Mouse (Mus musculus) embryonic facial prominence, embryonic 15.5 days (tissue): Measurements from ENCODE around the gene Arl4d. TPM values are rescaled to one million over a fixed set of nuclear protein-coding genes. Genes with fewer than 3 reads are reported as not detected.
A peak's percentile ranks its signal among the peaks of the same experiment; 100 is the strongest.

Experiments used
- ATAC-seq: fragments of 200-750 bp; cut with Nextera tagmentation; 2 replicates; pipeline ENCODE4 v1.8.0; 2017; ENCODE audit warnings: low read depth, moderate TSS enrichment; ENCODE audit not compliant: insufficient number of reproducible peaks, low FRiP score, low TSS enrichment
- H3K27ac ChIP-seq: fragments of 300-500 bp; sonication (generic); replicated peaks from 2 replicates; pipeline ENCODE4 v1.5.1; 2015; ENCODE audit warnings: mild to moderate bottlenecking, inconsistent platforms
- H3K27me3 ChIP-seq: fragments of 300-500 bp; sonication (generic); 2 replicates; pipeline ENCODE4 v1.6.1; 2015; ENCODE audit warnings: inconsistent platforms
- H3K36me3 ChIP-seq: fragments of 300-500 bp; sonication (generic); 2 replicates; pipeline ENCODE4 v1.6.1; 2015; ENCODE audit warnings: mild to moderate bottlenecking, inconsistent platforms
- H3K4me1 ChIP-seq: fragments of 300-500 bp; sonication (generic); 2 replicates; pipeline ENCODE4 v1.6.1; 2015; ENCODE audit warnings: inconsistent platforms
- H3K4me2 ChIP-seq: fragments of 300-500 bp; sonication (generic); replicated peaks from 2 replicates; pipeline ENCODE4 v1.6.1; 2015; ENCODE audit warnings: mild to moderate bottlenecking, inconsistent platforms
- H3K4me3 ChIP-seq: fragments of 300-500 bp; sonication (generic); replicated peaks from 2 replicates; pipeline ENCODE4 v1.5.1; 2015; ENCODE audit warnings: mild to moderate bottlenecking, inconsistent platforms
- H3K9ac ChIP-seq: fragments of 300-500 bp; sonication (generic); 2 replicates; pipeline ENCODE4 v1.6.1; 2015; ENCODE audit warnings: inconsistent platforms
- H3K9me3 ChIP-seq: fragments of 300-500 bp; sonication (generic); replicated peaks from 2 replicates; pipeline ENCODE4 v1.6.1; 2016; ENCODE audit warnings: inconsistent platforms
- WGBS: fragments of 180-500 bp; shearing (Covaris S2); methylation state at CpG from one replicate; pipeline ENCODE4 v1.1.7; 2015; 5-methylcytosine and 5-hydroxymethylcytosine counted together
- polyA plus RNA-seq: library from polyadenylated mRNA; unstranded; fragments of >200 nt; fragmentation: Nextera tagmentation; extraction: Ambion mirVana; gene quantifications from 2 replicates; pipeline ENCODE4 v1.2.1, GENCODE M21; 2015

Gene Arl4d
- polyA plus RNA-seq, 1 experiment from 2014 or later: 6.0 TPM

- 17% methylated on average over 12 of the region's 12 CpGs for WGBS
- no peaks in the 10 kb centered on the region for H3K36me3 ChIP-seq
- no peak overlapping the region for H3K9ac ChIP-seq
- H3K27me3 ChIP-seq: no peaks in the 10 kb centered on the region
- no peaks in the 10 kb centered on the region for H3K9me3 ChIP-seq
- peaks cover 36% of the 10 kb centered on the region for H3K4me1 ChIP-seq
- peak; percentile 34; the same call in 1 of the 2 replicates for ATAC-seq
- no peak overlapping the region for H3K4me3 ChIP-seq
- H3K4me2 ChIP-seq: no peak overlapping the region
- peak overlapping the region; percentile 48 for H3K27ac ChIP-seq
These were observed 35.1 kb downstream of the Arl4d start for GRCm38 (mm10) chr11:101700446-101700845.

GRCm38 (mm10) chr11:101704081-101704480, 38.7 kb downstream of the Arl4d start:
- WGBS: 29% methylated on average over 5 of the region's 5 CpGs
- H3K9me3 ChIP-seq: no peaks in the 10 kb centered on the region
- no peak overlapping the region for H3K9ac ChIP-seq
- peaks cover 18% of the 10 kb centered on the region; the same call in 1 of the 2 replicates for H3K4me1 ChIP-seq
- no peaks in the 10 kb centered on the region for H3K27me3 ChIP-seq
- no peak overlapping the region for H3K4me3 ChIP-seq
- H3K27ac ChIP-seq: no peak overlapping the region
- no peak for ATAC-seq
- H3K36me3 ChIP-seq: no peaks in the 10 kb centered on the region
- H3K4me2 ChIP-seq: no peak overlapping the region

- no peaks in the 10 kb centered on the region for H3K36me3 ChIP-seq
- H3K4me1 ChIP-seq: peaks cover 6% of the 10 kb centered on the region; the same call in 1 of the 2 replicates
- H3K4me3 ChIP-seq: no peak overlapping the region
- no peaks in the 10 kb centered on the region for H3K27me3 ChIP-seq
- H3K9ac ChIP-seq: no peak overlapping the region
- no peak overlapping the region for H3K4me2 ChIP-seq
- ATAC-seq: 0 out of 2 replicates have a peak, but pooled peaks have one; percentile 19
- H3K27ac ChIP-seq: no peak overlapping the region
- no peaks in the 10 kb centered on the region for H3K9me3 ChIP-seq
- 76% methylated on average over 10 of the region's 10 CpGs for WGBS
These were observed 41.6 kb downstream of the Arl4d start for GRCm38 (mm10) chr11:101706764-101707448.

- H3K27me3 ChIP-seq: no peaks in the 10 kb centered on the region
- WGBS: 50% methylated on average over 5 of the region's 5 CpGs
- H3K36me3 ChIP-seq: no peaks in the 10 kb centered on the region
- ATAC-seq: no peak
- no peak overlapping the region for H3K9ac ChIP-seq
- H3K27ac ChIP-seq: no peak overlapping the region
- no peak overlapping the region for H3K4me3 ChIP-seq
- peaks cover 6% of the 10 kb centered on the region; the same call in 1 of the 2 replicates for H3K4me1 ChIP-seq
- H3K9me3 ChIP-seq: no peaks in the 10 kb centered on the region
- H3K4me2 ChIP-seq: no peak overlapping the region
These were observed 43.1 kb downstream of the Arl4d start for GRCm38 (mm10) chr11:101708482-101708881.

GRCm38 (mm10) chr11:101712811-101713210, 47.5 kb downstream of the Arl4d start:
- H3K4me1 ChIP-seq: no peaks in the 10 kb centered on the region
- 84% methylated on average over 9 of the region's 9 CpGs for WGBS
- H3K9me3 ChIP-seq: no peaks in the 10 kb centered on the region
- H3K27ac ChIP-seq: no peak overlapping the region
- no peak overlapping the region for H3K4me3 ChIP-seq
- ATAC-seq: no peak
- no peak overlapping the region for H3K4me2 ChIP-seq
- no peaks in the 10 kb centered on the region for H3K27me3 ChIP-seq
- no peaks in the 10 kb centered on the region for H3K36me3 ChIP-seq
- no peak overlapping the region for H3K9ac ChIP-seq

GRCm38 (mm10) chr11:101714012-101714411, 48.7 kb downstream of the Arl4d start:
- Histone ChIP-seq H3K4me2 (no peak overlapping the region), H3K9ac (no peak overlapping the region), H3K4me1 (no peaks in the 10 kb centered on the region), H3K4me3 (no peak overlapping the region), H3K36me3 (no peaks in the 10 kb centered on the region), H3K27ac (no peak overlapping the region), H3K27me3 (no peaks in the 10 kb centered on the region), H3K9me3 (no peaks in the 10 kb centered on the region)
- ATAC-seq: no peak
- WGBS: 76% methylated on average over 7 of the region's 7 CpGs

Other genes starting within 250 kb of the Arl4d start
- gene Aarsd1, start 247.9 kb upstream of the Arl4d start, polyA plus RNA-seq: 63.4 and 65.6 TPM in 2 replicates
- gene Gm27029, start 240.7 kb upstream of the Arl4d start, polyA plus RNA-seq: 9.7 and 11.4 TPM in 2 replicates
- 21.6 and 23.4 TPM in 2 replicates for gene Rundc1, start 240.5 kb upstream of the Arl4d start, polyA plus RNA-seq
- gene Ptges3l, start 240.2 kb upstream of the Arl4d start, polyA plus RNA-seq: 19.8 and 22.1 TPM in 2 replicates
- 306 and 328 TPM in 2 replicates for gene Rpl27, start 223.2 kb upstream of the Arl4d start, polyA plus RNA-seq
- gene Ifi35, start 217.1 kb upstream of the Arl4d start, polyA plus RNA-seq: 17.8 and 21.6 TPM in 2 replicates
- gene Rnd2, start 200.5 kb upstream of the Arl4d start, polyA plus RNA-seq: 12.1 and 13.5 TPM in 2 replicates
- 59.3 and 61.8 TPM in 2 replicates for gene Vat1, start 199.3 kb upstream of the Arl4d start, polyA plus RNA-seq
- gene Brca1, start 113.6 kb upstream of the Arl4d start, polyA plus RNA-seq: 8.1 and 8.8 TPM in 2 replicates
- 72.9 and 73.6 TPM in 2 replicates for gene Nbr1, start 113.4 kb upstream of the Arl4d start, polyA plus RNA-seq
- gene Tmem106a, start 83.3 kb upstream of the Arl4d start, polyA plus RNA-seq: 7.5 and 9.6 TPM in 2 replicates
- not detected in 2 replicates for gene Gm11634, start 66.3 kb upstream of the Arl4d start, polyA plus RNA-seq
- gene Rdm1, start 38.3 kb upstream of the Arl4d start, polyA plus RNA-seq: 51.1 and 54.6 TPM in 2 replicates
- gene Dhx8, start 67.4 kb downstream of the Arl4d start, polyA plus RNA-seq: 32.4 and 36.4 TPM in 2 replicates
- gene Etv4, start 119.8 kb downstream of the Arl4d start, polyA plus RNA-seq: 11.1 and 15.1 TPM in 2 replicates
- gene Meox1, start 228.8 kb downstream of the Arl4d start, polyA plus RNA-seq: 11.1 and 12.3 TPM in 2 replicates